Comparison of ENCODE assay signal across 12 mouse cellular contexts in genomic region chr11:86584898-86585597, GRCm38 (mm10). TPM values are rescaled to one million over a fixed set of nuclear protein-coding genes. Genes with fewer than 3 reads are reported as not detected.
DNase-seq lines count a peak whose midpoint lies in the region; ATAC-seq and TF ChIP-seq lines count a peak whose summit lies in the region.
"Had no signal": no experiment of that assay in that cellular context is flagged by ENCODE, and none has a peak within 500 bp of the region (broad histone marks: within the 10 kb centered on the region; RNA-seq: fewer than 3 reads in every experiment).

No protein-coding gene starts in this region.

- 82% methylated on average over 7 of the region's 7 CpGs for WGBS in hindbrain, embryonic 10.5 days
- 79% methylated on average over 7 of the region's 7 CpGs for WGBS in hindbrain, embryonic 16.5 days
- 22% methylated on average over 7 of the region's 7 CpGs for WGBS in intestine, postnatal 0 days
- 58% methylated on average over 7 of the region's 7 CpGs for WGBS in midbrain, embryonic 16.5 days

- no peak for ATAC-seq in hindbrain, embryonic 16.5 days
- ATAC-seq in intestine, postnatal 0 days = no peak
- ATAC-seq in midbrain, embryonic 16.5 days = no peak
- ATAC-seq: forebrain, embryonic 13.5 days had no signal

- no peak overlapping the region for H3K9ac ChIP-seq in hindbrain, embryonic 16.5 days (ENCODE audit: low read depth, low read length)
- H3K9ac ChIP-seq in ES-E14 (ENCODE audit: insufficient read depth, low read depth, low read length, poor library complexity, severe bottlenecking) = peak overlapping the region; percentile 51; the same call in 1 of the 2 replicates
- H3K9ac ChIP-seq in intestine, postnatal 0 days (ENCODE audit: low read depth, low read length) = peak overlapping the region; percentile 85
- no peak overlapping the region for H3K9ac ChIP-seq in midbrain, embryonic 16.5 days (ENCODE audit: low read depth, low read length)
- H3K9ac ChIP-seq: forebrain, embryonic 13.5 days; neural tube, embryonic 15.5 days had no signal

- H3K4me1 ChIP-seq in hindbrain, embryonic 10.5 days (replicated peaks) = peaks cover 18% of the 10 kb centered on the region
- no peaks in the 10 kb centered on the region for H3K4me1 ChIP-seq in hindbrain, embryonic 16.5 days (ENCODE audit: control insufficient read depth, insufficient read depth, low read depth, low read length)
- H3K4me1 ChIP-seq in ES-E14 (ENCODE audit: control insufficient read depth in 2 of 2, insufficient read depth in 2 of 2, low read length in 2 of 2, poor library complexity in 1 of 2) = peaks cover 10 to 22% of the 10 kb centered on the region in 2 experiments
- no peaks in the 10 kb centered on the region; the same call in 1 of the 2 replicates for H3K4me1 ChIP-seq in intestine, postnatal 0 days (replicated peaks; ENCODE audit: control insufficient read depth, insufficient read depth, low read length)
- peaks cover 3% of the 10 kb centered on the region; the same call in 1 of the 2 replicates for H3K4me1 ChIP-seq in midbrain, embryonic 16.5 days (ENCODE audit: control insufficient read depth, insufficient read depth, low read length)

- H3K36me3 ChIP-seq in hindbrain, embryonic 10.5 days = peaks cover 7% of the 10 kb centered on the region
- no peaks in the 10 kb centered on the region for H3K36me3 ChIP-seq in hindbrain, embryonic 16.5 days (ENCODE audit: control insufficient read depth, insufficient read depth, low read length)
- no peaks in the 10 kb centered on the region for H3K36me3 ChIP-seq in ES-E14 (ENCODE audit: control insufficient read depth, insufficient read depth, low read length, poor library complexity, severe bottlenecking)
- no peaks in the 10 kb centered on the region for H3K36me3 ChIP-seq in intestine, postnatal 0 days (ENCODE audit: control insufficient read depth, insufficient read depth)
- H3K36me3 ChIP-seq in midbrain, embryonic 16.5 days (ENCODE audit: control insufficient read depth, insufficient read depth, low read length) = no peaks in the 10 kb centered on the region
- H3K36me3 ChIP-seq: limb, embryonic 12.5 days; neural tube, embryonic 15.5 days had no signal

- H3K4me3 ChIP-seq in hindbrain, embryonic 10.5 days = peak overlapping the region; percentile 16; the same call in 1 of the 2 replicates
- H3K4me3 ChIP-seq in hindbrain, embryonic 16.5 days (ENCODE audit: low read length) = no peak overlapping the region
- peak overlapping the region in 1 of 2 experiments; percentile 35; a peak in 2 of 4 replicates for H3K4me3 ChIP-seq in ES-E14 (ENCODE audit: insufficient read depth in 1 of 2, low read depth in 1 of 2, low read length in 2 of 2, poor library complexity in 1 of 2, severe bottlenecking in 1 of 2)
- peak overlapping the region; percentile 53 for H3K4me3 ChIP-seq in intestine, postnatal 0 days (ENCODE audit: low read depth, low read length)
- H3K4me3 ChIP-seq in midbrain, embryonic 16.5 days (ENCODE audit: low read depth, low read length) = no peak overlapping the region
- H3K4me3 ChIP-seq: forebrain, embryonic 13.5 days; limb, embryonic 12.5 days; neural tube, embryonic 15.5 days had no signal

- DNase-seq in hindbrain, embryonic 10.5 days (ENCODE audit: low spot score) = no peak
- peak; percentile 67 for DNase-seq in 416B (ENCODE audit: low read depth)
- DNase-seq in ES-E14 (ENCODE audit: low read depth, low spot score) = no peak
- DNase-seq in adrenal gland, postnatal 36 days = no peak
- no peak for DNase-seq in layer of hippocampus, adult 8-10 months (ENCODE audit: low spot score in 2 of 2)
- DNase-seq: cerebellum, adult 18-20 months had no signal

- in situ Hi-C loops in ES-E14 (cut with MboI; ENCODE audit: low sequenced_read_pairs in 2 of 2, unreplicated experiment in 2 of 2) = no loop called here

- H3K27me3 ChIP-seq in hindbrain, embryonic 10.5 days (ENCODE audit: insufficient read depth, poor library complexity, severe bottlenecking) = no peaks in the 10 kb centered on the region
- no peaks in the 10 kb centered on the region for H3K27me3 ChIP-seq in hindbrain, embryonic 16.5 days (replicated peaks; ENCODE audit: control insufficient read depth, insufficient read depth, low read length)
- H3K27me3 ChIP-seq in intestine, postnatal 0 days (replicated peaks; ENCODE audit: control insufficient read depth, insufficient read depth, low read length) = no peaks in the 10 kb centered on the region
- H3K27me3 ChIP-seq in midbrain, embryonic 16.5 days (ENCODE audit: control insufficient read depth, insufficient read depth, low read depth, low read length) = no peaks in the 10 kb centered on the region
- H3K27me3 ChIP-seq: forebrain, embryonic 13.5 days; limb, embryonic 12.5 days; neural tube, embryonic 15.5 days had no signal

- no peak overlapping the region for H3K27ac ChIP-seq in hindbrain, embryonic 10.5 days
- no peak overlapping the region for H3K27ac ChIP-seq in hindbrain, embryonic 16.5 days (ENCODE audit: low read depth, low read length)
- peak overlapping the region; percentile 34; the same call in 1 of the 2 replicates for H3K27ac ChIP-seq in ES-E14 (ENCODE audit: insufficient read depth, low read depth, low read length, poor library complexity, severe bottlenecking)
- peak overlapping the region; percentile 93 for H3K27ac ChIP-seq in intestine, postnatal 0 days (ENCODE audit: low read depth, low read length)
- H3K27ac ChIP-seq in midbrain, embryonic 16.5 days (ENCODE audit: low read length) = no peak overlapping the region
- H3K27ac ChIP-seq: forebrain, embryonic 13.5 days; limb, embryonic 12.5 days; neural tube, embryonic 15.5 days had no signal

- no peak overlapping the region for H3K4me2 ChIP-seq in hindbrain, embryonic 16.5 days (ENCODE audit: low read length)
- H3K4me2 ChIP-seq in intestine, postnatal 0 days (replicated peaks; ENCODE audit: low read depth) = peak overlapping the region; percentile 59
- no peak overlapping the region for H3K4me2 ChIP-seq in midbrain, embryonic 16.5 days (ENCODE audit: low read length)
- H3K4me2 ChIP-seq: forebrain, embryonic 13.5 days; limb, embryonic 12.5 days; neural tube, embryonic 15.5 days had no signal

- no peaks in the 10 kb centered on the region for H3K9me3 ChIP-seq in hindbrain, embryonic 10.5 days
- H3K9me3 ChIP-seq in hindbrain, embryonic 16.5 days (ENCODE audit: control insufficient read depth, low read length) = no peaks in the 10 kb centered on the region
- H3K9me3 ChIP-seq in ES-E14 (ENCODE audit: control insufficient read depth, insufficient read depth, low read depth, low read length) = no peaks in the 10 kb centered on the region
- H3K9me3 ChIP-seq in intestine, postnatal 0 days (ENCODE audit: control insufficient read depth) = no peaks in the 10 kb centered on the region
- no peaks in the 10 kb centered on the region for H3K9me3 ChIP-seq in midbrain, embryonic 16.5 days (replicated peaks; ENCODE audit: control insufficient read depth, low read length, poor library complexity, severe bottlenecking)
- H3K9me3 ChIP-seq: forebrain, embryonic 13.5 days; limb, embryonic 12.5 days; neural tube, embryonic 15.5 days had no signal

- TF ChIP-seq CTCF in intestine, postnatal 0 days (IDR thresholded peaks at IDR 0.05; ENCODE audit: low read depth) = no peak

TF ChIP-seq in ES-E14, 5 proteins besides CTCF, POLR2A, EP300 and RAD21:
- TF ChIP-seq ZC3H11A (IDR thresholded peaks at IDR 0.05; ENCODE audit: borderline replicate concordance, low read depth, low read length) = no peak
- no peak for TF ChIP-seq ZNF384 (IDR thresholded peaks at IDR 0.05; ENCODE audit: low read depth, low read length)
- TF ChIP-seq MAFK (IDR thresholded peaks at IDR 0.05; ENCODE audit: insufficient read depth, low read depth, low read length) = no peak
- TF ChIP-seq CHD2 (IDR thresholded peaks at IDR 0.05; ENCODE audit: low read depth, low read length) = no peak
- TF ChIP-seq HCFC1 (IDR thresholded peaks at IDR 0.05; ENCODE audit: borderline replicate concordance, insufficient read depth, low read length) = no peak

RNA-seq across cellular contexts. Expression of gene Tubd1, which starts 40.3 kb away (rescaled TPM):
- polyA plus RNA-seq in hindbrain, embryonic 10.5 days (2016; fragmentation: Nextera tagmentation; extraction: Ambion mirVana) = 12.7 and 12.8 TPM in 2 replicates
- 6.5 and 7.7 TPM in 2 replicates for polyA plus RNA-seq in hindbrain, embryonic 16.5 days (2015; fragmentation: Nextera tagmentation; extraction: Ambion mirVana)
- total RNA-seq in ES-E14 (2012; rRNA removed) = 3.0 and 6.5 TPM in 2 replicates
- 4.7 and 5.9 TPM in 2 replicates for polyA plus RNA-seq in intestine, postnatal 0 days (2015; fragmentation: Nextera tagmentation; extraction: Ambion mirVana)
- polyA plus RNA-seq in midbrain, embryonic 16.5 days (2015; fragmentation: Nextera tagmentation; extraction: Ambion mirVana) = 6.4 and 7.8 TPM in 2 replicates
- 1 to 10 TPM; 8.8 to 9.3 TPM for total RNA-seq in adrenal gland, postnatal 36 days (2021)
- total RNA-seq in layer of hippocampus, adult 8-10 months (2022) = 1 to 10 TPM; 5.2 to 7.9 (median 7.1) TPM

RNA-seq across cellular contexts. Expression of gene Rps6kb1, which starts 40.4 kb away (rescaled TPM):
- polyA plus RNA-seq in hindbrain, embryonic 10.5 days (2016; fragmentation: Nextera tagmentation; extraction: Ambion mirVana) = 43.5 and 53.6 TPM in 2 replicates
- polyA plus RNA-seq in hindbrain, embryonic 16.5 days (2015; fragmentation: Nextera tagmentation; extraction: Ambion mirVana) = 53.0 and 53.1 TPM in 2 replicates
- 41.4 and 43.1 TPM in 2 replicates for total RNA-seq in ES-E14 (2012; rRNA removed)
- polyA plus RNA-seq in intestine, postnatal 0 days (2015; fragmentation: Nextera tagmentation; extraction: Ambion mirVana) = 37.9 and 39.9 TPM in 2 replicates
- 53.2 and 53.3 TPM in 2 replicates for polyA plus RNA-seq in midbrain, embryonic 16.5 days (2015; fragmentation: Nextera tagmentation; extraction: Ambion mirVana)
- total RNA-seq in adrenal gland, postnatal 36 days (2021) = 10 to 100 TPM; 36.8 to 44.8 TPM
- 10 to 100 TPM; 36.8 to 41.2 (median 39.4) TPM for total RNA-seq in layer of hippocampus, adult 8-10 months (2022)

Comparison
In these comparisons a context has a peak if more than half of its experiments do, and no peak if none do; other contexts are left out.
1. H3K4me3 ChIP-seq: peak in hindbrain, embryonic 10.5 days (single experiment) and intestine, postnatal 0 days (single experiment); none in hindbrain, embryonic 16.5 days (single experiment) and midbrain, embryonic 16.5 days (single experiment).
2. H3K27ac ChIP-seq: peak in ES-E14 (single experiment) and intestine, postnatal 0 days (single experiment); none in hindbrain, embryonic 10.5 days (single experiment), hindbrain, embryonic 16.5 days (single experiment) and midbrain, embryonic 16.5 days (single experiment).
3. H3K9ac ChIP-seq: peak in ES-E14 (single experiment) and intestine, postnatal 0 days (single experiment); none in hindbrain, embryonic 16.5 days (single experiment) and midbrain, embryonic 16.5 days (single experiment).